ENCODE assay signal across 10 mouse cellular contexts in genomic region chr2:179872724-179873123, GRCm38 (mm10).
DNase-seq lines count a peak whose midpoint lies in the region; ATAC-seq and TF ChIP-seq lines count a peak whose summit lies in the region.
"Had no signal": no experiment of that assay in that cellular context is flagged by ENCODE, and none has a peak within 500 bp of the region (broad histone marks: within the 10 kb centered on the region; RNA-seq: fewer than 3 reads in every experiment).

No protein-coding gene starts in this region.

- peak; percentile 77 for TF ChIP-seq CTCF in cortical plate, adult 2 months (IDR thresholded peaks at IDR 0.05; ENCODE audit: extremely low read depth, insufficient read depth, low read length)
- TF ChIP-seq CTCF in kidney, postnatal 0 days (IDR thresholded peaks at IDR 0.05; ENCODE audit: low read depth), result peak; percentile 74

- no peak for TF ChIP-seq POLR2A in cortical plate, adult 2 months (IDR thresholded peaks at IDR 0.05; ENCODE audit: extremely low read depth, insufficient read depth, low read length)

- H3K27ac ChIP-seq in cortical plate, adult 2 months (ENCODE audit: insufficient read depth, low read length), result no peak overlapping the region
- H3K27ac ChIP-seq in kidney, postnatal 0 days, result no peak overlapping the region
- no peak overlapping the region for H3K27ac ChIP-seq in neural tube, embryonic 14.5 days (ENCODE audit: low read depth, low read length)
- H3K27ac ChIP-seq: limb, embryonic 15.5 days; stomach, embryonic 15.5 days had no signal

- no peaks in the 10 kb centered on the region for H3K36me3 ChIP-seq in kidney, postnatal 0 days (ENCODE audit: insufficient read depth, low read length)
- no peaks in the 10 kb centered on the region for H3K36me3 ChIP-seq in neural tube, embryonic 14.5 days (ENCODE audit: control insufficient read depth, insufficient read depth, low read length)
- H3K36me3 ChIP-seq: limb, embryonic 15.5 days; stomach, embryonic 15.5 days had no signal

- H3K4me2 ChIP-seq in kidney, postnatal 0 days (ENCODE audit: low read length), result no peak overlapping the region
- no peak overlapping the region for H3K4me2 ChIP-seq in neural tube, embryonic 14.5 days (ENCODE audit: low read depth, low read length)
- H3K4me2 ChIP-seq: limb, embryonic 15.5 days; stomach, embryonic 15.5 days had no signal

- ATAC-seq in kidney, postnatal 0 days (replicated peaks; ENCODE audit: low FRiP score, low read depth), result no peak
- peak; percentile 63; the same call in 1 of the 2 replicates for ATAC-seq in neural tube, embryonic 14.5 days (ENCODE audit: low read depth)

- DNase-seq in adrenal gland, postnatal 10 days, result peak; percentile 17
- DNase-seq in adrenal gland, adult 8-10 months, result no peak
- DNase-seq in left cerebral cortex, adult 18-20 months (ENCODE audit: low spot score in 2 of 2), result peak; percentile 27 to 35
- no peak for DNase-seq in left cerebral cortex, adult 8-10 months (ENCODE audit: low spot score in 2 of 2)
- peak; percentile 64 for DNase-seq in kidney, postnatal 0 days (ENCODE audit: low spot score)
- DNase-seq in spleen, adult 18-20 months, result no peak

- H3K9me3 ChIP-seq in kidney, postnatal 0 days (replicated peaks; ENCODE audit: low read length), result no peaks in the 10 kb centered on the region
- H3K9me3 ChIP-seq in neural tube, embryonic 14.5 days (ENCODE audit: control insufficient read depth, low read length), result no peaks in the 10 kb centered on the region
- H3K9me3 ChIP-seq: limb, embryonic 15.5 days; stomach, embryonic 15.5 days had no signal

- H3K4me3 ChIP-seq in cortical plate, adult 2 months (ENCODE audit: insufficient read depth, low read length), result no peak overlapping the region
- H3K4me3 ChIP-seq in kidney, postnatal 0 days (replicated peaks; ENCODE audit: low read depth, low read length), result no peak overlapping the region
- H3K4me3 ChIP-seq in neural tube, embryonic 14.5 days (ENCODE audit: low read depth, low read length), result no peak overlapping the region
- H3K4me3 ChIP-seq: limb, embryonic 15.5 days; stomach, embryonic 15.5 days had no signal

- 68% methylated on average over 5 of the region's 5 CpGs for WGBS in kidney, postnatal 0 days
- WGBS in neural tube, embryonic 14.5 days, result 67% methylated on average over 5 of the region's 5 CpGs

- H3K4me1 ChIP-seq in cortical plate, adult 2 months (ENCODE audit: control insufficient read depth, insufficient read depth, low read length), result 0 out of 2 replicates have a peak, but pooled peaks cover 2% of the 10 kb centered on the region
- no peaks in the 10 kb centered on the region for H3K4me1 ChIP-seq in kidney, postnatal 0 days (replicated peaks; ENCODE audit: insufficient read depth, low read length)
- H3K4me1 ChIP-seq in neural tube, embryonic 14.5 days (ENCODE audit: control insufficient read depth, insufficient read depth, low read length), result peaks cover 11% of the 10 kb centered on the region
- H3K4me1 ChIP-seq: limb, embryonic 15.5 days; stomach, embryonic 15.5 days had no signal

- H3K27me3 ChIP-seq in kidney, postnatal 0 days (ENCODE audit: insufficient read depth, low read length), result no peaks in the 10 kb centered on the region
- no peaks in the 10 kb centered on the region for H3K27me3 ChIP-seq in neural tube, embryonic 14.5 days (ENCODE audit: control insufficient read depth, insufficient read depth, low read length)
- H3K27me3 ChIP-seq: limb, embryonic 15.5 days; stomach, embryonic 15.5 days had no signal

- no peak overlapping the region for H3K9ac ChIP-seq in kidney, postnatal 0 days (ENCODE audit: low read depth, low read length)
- no peak overlapping the region for H3K9ac ChIP-seq in neural tube, embryonic 14.5 days (replicated peaks; ENCODE audit: low read depth, low read length)
- H3K9ac ChIP-seq: limb, embryonic 15.5 days; stomach, embryonic 15.5 days had no signal

Comparison
In these comparisons a context has a peak if more than half of its experiments do, and no peak if none do; other contexts are left out.
1. DNase-seq: peak in adrenal gland, postnatal 10 days (single experiment), left cerebral cortex, adult 18-20 months (2 of 2) and kidney, postnatal 0 days (single experiment); none in adrenal gland, adult 8-10 months (single experiment), left cerebral cortex, adult 8-10 months (0 of 2) and spleen, adult 18-20 months (0 of 2).